Mouse (Mus musculus) activated CD4-positive, CD25-positive, alpha-beta regulatory T cell, adult 4 months (primary cell): ENCODE results near the gene Phka1. TPM values are rescaled to one million over a fixed set of nuclear protein-coding genes. Genes with fewer than 3 reads are reported as not detected.

Source experiments
- polyA plus RNA-seq, 2 experiments: library from polyadenylated mRNA; unstranded; fragments of 100-300 nt; shearing (Covaris generic); gene quantifications; one replicate each; pipeline ENCODE4 v1.2.1; 2017

The Phka1 gene
- polyA plus RNA-seq, 2 experiments from 2014 or later = not detected

Other genes starting within 250 kb of the Phka1 start
- gene Hdac8, start 138.9 kb downstream of the Phka1 start, polyA plus RNA-seq = 10 to 100 TPM in 1 of 2 experiments, 1 to 10 TPM in 1; 9.7 to 10.0 TPM
- gene Gm3880, start 42.7 kb upstream of the Phka1 start, polyA plus RNA-seq = not detected
- not detected for gene Gm9112, start 63.4 kb upstream of the Phka1 start, polyA plus RNA-seq
- gene Dmrtc1b, start 63.6 kb upstream of the Phka1 start, polyA plus RNA-seq = not detected
- gene Dmrtc1c1, start 158.7 kb upstream of the Phka1 start, polyA plus RNA-seq = not detected
- gene Dmrtc1c2, start 210.4 kb upstream of the Phka1 start, polyA plus RNA-seq = not detected
- under 1 TPM in 1 of 2 experiments, not detected in 1; 0.33 TPM for gene 1700031F05Rik, start 223.7 kb upstream of the Phka1 start, polyA plus RNA-seq